Mouse (Mus musculus): ENCODE measurements at regions not wholly inside any gene's neighbourhood (a gene's known extent, or its start where the extent isn't known, plus 50 kb on each side); places are given as distances from the start of the nearest gene placed in this dataset.

GRCm38 (mm10) chr5:75471010-75471409 is 103.7 kb upstream of the Kit start:
- DNase-seq: no peak

- DNase-seq: no peak
These were observed 102.2 kb upstream of the Kit start for GRCm38 (mm10) chr5:75472484-75472883.

GRCm38 (mm10) chr5:75475414-75475813 is 99.3 kb upstream of the Kit start:
- no peak for DNase-seq

- no peak for DNase-seq
These were observed 96.2 kb upstream of the Kit start for GRCm38 (mm10) chr5:75478499-75478898.

- DNase-seq: no peak
These were observed 95.6 kb upstream of the Kit start for GRCm38 (mm10) chr5:75479149-75479548.

GRCm38 (mm10) chr5:75481595-75481994 is 93.1 kb upstream of the Kit start:
- no peak for DNase-seq

- DNase-seq: peak; percentile 27
These were observed 90.4 kb upstream of the Kit start for GRCm38 (mm10) chr5:75484330-75484729.

- DNase-seq: no peak
These were observed 83.9 kb upstream of the Kit start for GRCm38 (mm10) chr5:75490806-75491205.

- no peak for DNase-seq
These were observed 80.6 kb upstream of the Kit start for GRCm38 (mm10) chr5:75494143-75494542.

GRCm38 (mm10) chr5:75499053-75499452 is 75.7 kb upstream of the Kit start:
- DNase-seq: no peak

- no peak for DNase-seq
These were observed 75.0 kb upstream of the Kit start for GRCm38 (mm10) chr5:75499695-75500094.

- no peak for DNase-seq
These were observed 73.9 kb upstream of the Kit start for GRCm38 (mm10) chr5:75500654-75501416.

GRCm38 (mm10) chr5:75503673-75504072 is 71.0 kb upstream of the Kit start:
- no peak for DNase-seq

- peak; percentile 6 for DNase-seq
These were observed 61.9 kb upstream of the Kit start for GRCm38 (mm10) chr5:75512521-75513422.

- DNase-seq: peak; percentile 12
These were observed 56.5 kb upstream of the Kit start for GRCm38 (mm10) chr5:75518213-75518612.

- no peak for DNase-seq
These were observed 51.6 kb upstream of the Kit start for GRCm38 (mm10) chr5:75523041-75523678.
